Mouse (Mus musculus): ENCODE measurements at regions not wholly inside any gene's neighbourhood (a gene's known extent, or its start where the extent isn't known, plus 50 kb on each side); places are given as distances from the start of the nearest gene placed in this dataset.
"Not testable (repeated sequence)": the region's sequence is repeated elsewhere in the genome, so short reads cannot be mapped to it uniquely, and the experiment has no call there.

GRCm38 (mm10) chr2:78279382-78280056, 333.3 kb upstream of the Cwc22 start:
- DNase-seq (ENCODE audit: low read depth, low spot score), result no peak

- no peak for DNase-seq (ENCODE audit: low read depth, low spot score)
Observed at GRCm38 (mm10) chr2:78278630-78279029, 332.5 kb upstream of the Cwc22 start.

GRCm38 (mm10) chr2:78277699-78278098, 331.5 kb upstream of the Cwc22 start:
- DNase-seq (ENCODE audit: low read depth, low spot score), result no peak

- no peak for DNase-seq (ENCODE audit: low read depth, low spot score)
Observed at GRCm38 (mm10) chr2:78274122-78274521, 327.9 kb upstream of the Cwc22 start.

GRCm38 (mm10) chr2:78268705-78269104, 322.5 kb upstream of the Cwc22 start:
- DNase-seq (ENCODE audit: low read depth, low spot score), result no peak

- DNase-seq (ENCODE audit: low read depth, low spot score), result no peak
Observed at GRCm38 (mm10) chr2:78267527-78268375, 321.6 kb upstream of the Cwc22 start.

- DNase-seq (ENCODE audit: low read depth, low spot score), result no peak
Observed at GRCm38 (mm10) chr2:78253601-78254097, 307.5 kb upstream of the Cwc22 start.

- DNase-seq (ENCODE audit: low read depth, low spot score), result no peak
Observed at GRCm38 (mm10) chr2:78246354-78246753, 300.2 kb upstream of the Cwc22 start.

GRCm38 (mm10) chr2:78240299-78240698, 294.1 kb upstream of the Cwc22 start:
- DNase-seq (ENCODE audit: low read depth, low spot score), result no peak

- DNase-seq (ENCODE audit: low read depth, low spot score), result not testable (repeated sequence)
Observed at GRCm38 (mm10) chr2:78225383-78226100, 279.4 kb upstream of the Cwc22 start.

GRCm38 (mm10) chr2:78214469-78214868, 268.3 kb upstream of the Cwc22 start:
- DNase-seq (ENCODE audit: low read depth, low spot score), result no peak

- no peak for DNase-seq (ENCODE audit: low read depth, low spot score)
Observed at GRCm38 (mm10) chr2:78205125-78205524, 258.9 kb upstream of the Cwc22 start.

GRCm38 (mm10) chr2:78196006-78196405, 249.8 kb upstream of the Cwc22 start:
- DNase-seq (ENCODE audit: low read depth, low spot score), result no peak

GRCm38 (mm10) chr2:78189620-78190019, 243.4 kb upstream of the Cwc22 start:
- no peak for DNase-seq (ENCODE audit: low read depth, low spot score)

- DNase-seq (ENCODE audit: low read depth, low spot score), result no peak
Observed at GRCm38 (mm10) chr2:78184950-78185349, 238.8 kb upstream of the Cwc22 start.

GRCm38 (mm10) chr2:78173784-78174183, 227.6 kb upstream of the Cwc22 start:
- DNase-seq (ENCODE audit: low read depth, low spot score), result no peak

GRCm38 (mm10) chr2:78172819-78173218, 226.6 kb upstream of the Cwc22 start:
- no peak for DNase-seq (ENCODE audit: low read depth, low spot score)

GRCm38 (mm10) chr2:78170162-78170747, 224.1 kb upstream of the Cwc22 start:
- DNase-seq (ENCODE audit: low read depth, low spot score), result no peak

- no peak for DNase-seq (ENCODE audit: low read depth, low spot score)
Observed at GRCm38 (mm10) chr2:78165429-78165828, 219.3 kb upstream of the Cwc22 start.

GRCm38 (mm10) chr2:78159877-78160485, 213.8 kb upstream of the Cwc22 start:
- DNase-seq (ENCODE audit: low read depth, low spot score), result no peak

GRCm38 (mm10) chr2:78110335-78110734, 164.2 kb upstream of the Cwc22 start:
- no peak for DNase-seq (ENCODE audit: low read depth, low spot score)

Data from retina, postnatal 7 days (tissue).